Mouse (Mus musculus): ENCODE data around the gene Clec12a. TPM values are rescaled to one million over a fixed set of nuclear protein-coding genes. Genes with fewer than 3 reads are reported as not detected.

Clec12a gene
- polyA plus RNA-seq, 1 experiment from 2014 or later: 1.7 TPM

GRCm38 (mm10) chr6:129385000-129385399 is 42.5 kb downstream of the Clec12a start:
- H3K27ac ChIP-seq (ENCODE audit: low read depth, low read length): no peak overlapping the region
- H3K9me3 ChIP-seq (ENCODE audit: control insufficient read depth, low read length): no peaks in the 10 kb centered on the region
- ATAC-seq (replicated peaks; ENCODE audit: low FRiP score): no peak
- 84% methylated on average over 4 of the region's 4 CpGs for WGBS
- no peak overlapping the region for H3K9ac ChIP-seq (ENCODE audit: low read depth, low read length)
- H3K4me1 ChIP-seq (replicated peaks; ENCODE audit: control insufficient read depth, insufficient read depth, low read length): no peaks in the 10 kb centered on the region
- no peak overlapping the region for H3K4me2 ChIP-seq
- no peaks in the 10 kb centered on the region for H3K36me3 ChIP-seq (ENCODE audit: control insufficient read depth, insufficient read depth, low read length)
- H3K27me3 ChIP-seq (replicated peaks; ENCODE audit: control insufficient read depth, insufficient read depth, low read length): no peaks in the 10 kb centered on the region
- no peak for DNase-seq (ENCODE audit: low spot score)
- no peak overlapping the region for H3K4me3 ChIP-seq (ENCODE audit: low read depth, low read length)

DNA sequence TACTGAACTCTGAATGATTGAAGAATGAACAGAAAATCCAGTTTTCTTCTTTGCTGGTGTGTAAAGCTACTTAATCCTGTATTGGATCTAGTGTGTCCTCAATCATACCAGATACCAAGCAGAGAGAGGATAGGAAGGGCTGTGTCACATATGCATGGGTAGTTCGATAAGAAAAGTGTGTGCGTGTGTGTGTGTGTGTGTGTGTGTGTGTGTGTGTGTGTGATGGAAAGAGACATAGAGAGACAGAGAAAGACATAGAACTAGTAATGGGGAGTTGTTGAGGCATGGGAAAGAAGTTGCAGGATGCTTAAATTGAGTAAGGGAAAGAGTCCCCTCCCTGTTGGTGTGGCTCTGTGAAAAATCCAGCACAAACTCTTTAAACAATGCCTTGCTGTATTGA is 43.3 kb downstream of the Clec12a start, which contains the start of gene Clec12b:
Clec12b (minus strand) TSS at position 101 of the 400 bp plus-strand sequence.
- Histone ChIP-seq H3K4me2 (no peak within 1 kb of the TSS), H3K4me1 (replicated peaks; ENCODE audit: control insufficient read depth, insufficient read depth, low read length) (no peaks in the 10 kb centered on the region), H3K27me3 (replicated peaks; ENCODE audit: control insufficient read depth, insufficient read depth, low read length) (no peaks in the 10 kb centered on the region), H3K36me3 (ENCODE audit: control insufficient read depth, insufficient read depth, low read length) (no peaks in the 10 kb centered on the region), H3K9me3 (ENCODE audit: control insufficient read depth, low read length) (no peaks in the 10 kb centered on the region), H3K4me3 (ENCODE audit: low read depth, low read length) (no peak within 1 kb of the TSS), H3K27ac (ENCODE audit: low read depth, low read length) (no peak within 1 kb of the TSS), H3K9ac (ENCODE audit: low read depth, low read length) (no peak within 1 kb of the TSS)
- DNase-seq (ENCODE audit: low spot score) (no peak), ATAC-seq (replicated peaks; ENCODE audit: low FRiP score) (no peak)
- 77% methylated on average over 2 of the region's 2 CpGs for WGBS

GRCm38 (mm10) chr6:129393087-129393720 is 50.7 kb downstream of the Clec12a start:
- no peaks in the 10 kb centered on the region for H3K4me1 ChIP-seq (replicated peaks; ENCODE audit: control insufficient read depth, insufficient read depth, low read length)
- 21% methylated on average over 2 of the region's 2 CpGs for WGBS
- no peaks in the 10 kb centered on the region for H3K27me3 ChIP-seq (replicated peaks; ENCODE audit: control insufficient read depth, insufficient read depth, low read length)
- no peak overlapping the region for H3K9ac ChIP-seq (ENCODE audit: low read depth, low read length)
- ATAC-seq (replicated peaks; ENCODE audit: low FRiP score) (no peak), DNase-seq (ENCODE audit: low spot score) (no peak)
- H3K36me3 ChIP-seq (ENCODE audit: control insufficient read depth, insufficient read depth, low read length): no peaks in the 10 kb centered on the region
- H3K4me3 ChIP-seq (ENCODE audit: low read depth, low read length): no peak overlapping the region
- no peak overlapping the region for H3K27ac ChIP-seq (ENCODE audit: low read depth, low read length)
- H3K4me2 ChIP-seq: no peak overlapping the region
- H3K9me3 ChIP-seq (ENCODE audit: control insufficient read depth, low read length): no peaks in the 10 kb centered on the region

- no peak overlapping the region for H3K4me2 ChIP-seq
- H3K9ac ChIP-seq (ENCODE audit: low read depth, low read length): no peak overlapping the region
- DNase-seq (ENCODE audit: low spot score) (no peak), ATAC-seq (replicated peaks; ENCODE audit: low FRiP score) (no peak)
- no peak overlapping the region for H3K27ac ChIP-seq (ENCODE audit: low read depth, low read length)
- no peaks in the 10 kb centered on the region for H3K27me3 ChIP-seq (replicated peaks; ENCODE audit: control insufficient read depth, insufficient read depth, low read length)
- no peaks in the 10 kb centered on the region for H3K9me3 ChIP-seq (ENCODE audit: control insufficient read depth, low read length)
- WGBS: 54% methylated on average over 6 of the region's 6 CpGs
- no peaks in the 10 kb centered on the region for H3K4me1 ChIP-seq (replicated peaks; ENCODE audit: control insufficient read depth, insufficient read depth, low read length)
- H3K36me3 ChIP-seq (ENCODE audit: control insufficient read depth, insufficient read depth, low read length): no peaks in the 10 kb centered on the region
- H3K4me3 ChIP-seq (ENCODE audit: low read depth, low read length): no peak overlapping the region
These were observed 51.2 kb downstream of the Clec12a start for GRCm38 (mm10) chr6:129393732-129394131.

DNA sequence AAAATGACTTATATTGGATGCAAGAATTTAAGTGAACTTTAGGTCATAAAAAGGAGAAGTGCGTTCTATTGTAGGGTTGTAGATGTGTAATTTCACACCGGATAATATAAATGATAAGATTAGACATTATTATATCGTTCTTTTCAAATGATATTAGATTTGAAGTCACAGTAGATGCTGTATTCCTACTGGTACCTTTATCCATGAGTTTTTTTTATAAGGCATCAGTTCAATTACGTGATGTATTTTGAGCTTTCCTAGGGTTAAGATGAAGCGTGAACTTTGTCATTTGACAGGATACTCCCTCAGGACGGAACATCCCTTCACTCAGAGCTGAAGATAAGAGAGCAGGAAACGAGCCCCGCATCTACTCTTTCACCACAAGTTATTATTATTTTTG is 54.5 kb downstream of the Clec12a start, which contains the start of gene Clec1b:
Clec1b (plus strand) TSS at position 301 of the 400 bp plus-strand sequence.
- H3K36me3 ChIP-seq (ENCODE audit: control insufficient read depth, insufficient read depth, low read length): no peaks in the 10 kb centered on the region
- no peak for ATAC-seq (replicated peaks; ENCODE audit: low FRiP score)
- no peak within 1 kb of the TSS for H3K27ac ChIP-seq (ENCODE audit: low read depth, low read length)
- H3K9me3 ChIP-seq (ENCODE audit: control insufficient read depth, low read length): no peaks in the 10 kb centered on the region
- peak within 1 kb of the TSS; percentile 20 for H3K4me2 ChIP-seq
- DNase-seq (ENCODE audit: low spot score): no peak
- 51% methylated on average over 8 of the region's 8 CpGs for WGBS
- no peaks in the 10 kb centered on the region for H3K27me3 ChIP-seq (replicated peaks; ENCODE audit: control insufficient read depth, insufficient read depth, low read length)
- no peaks in the 10 kb centered on the region for H3K4me1 ChIP-seq (replicated peaks; ENCODE audit: control insufficient read depth, insufficient read depth, low read length)
- H3K4me3 ChIP-seq (ENCODE audit: low read depth, low read length): 0 out of 2 replicates have a peak within 1 kb of the TSS, but pooled peaks have one; percentile 14
- H3K9ac ChIP-seq (ENCODE audit: low read depth, low read length): no peak within 1 kb of the TSS

GRCm38 (mm10) chr6:129399945-129400344 is 57.5 kb downstream of the Clec12a start:
- 65% methylated on average over 6 of the region's 6 CpGs for WGBS
- Histone ChIP-seq H3K9ac (ENCODE audit: low read depth, low read length) (no peak overlapping the region), H3K4me1 (replicated peaks; ENCODE audit: control insufficient read depth, insufficient read depth, low read length) (no peaks in the 10 kb centered on the region), H3K27ac (ENCODE audit: low read depth, low read length) (no peak overlapping the region), H3K4me2 (no peak overlapping the region), H3K9me3 (ENCODE audit: control insufficient read depth, low read length) (no peaks in the 10 kb centered on the region), H3K4me3 (ENCODE audit: low read depth, low read length) (no peak overlapping the region), H3K36me3 (ENCODE audit: control insufficient read depth, insufficient read depth, low read length) (no peaks in the 10 kb centered on the region), H3K27me3 (replicated peaks; ENCODE audit: control insufficient read depth, insufficient read depth, low read length) (no peaks in the 10 kb centered on the region)
- no peak for DNase-seq (ENCODE audit: low spot score)
- no peak for ATAC-seq (replicated peaks; ENCODE audit: low FRiP score)

DNA sequence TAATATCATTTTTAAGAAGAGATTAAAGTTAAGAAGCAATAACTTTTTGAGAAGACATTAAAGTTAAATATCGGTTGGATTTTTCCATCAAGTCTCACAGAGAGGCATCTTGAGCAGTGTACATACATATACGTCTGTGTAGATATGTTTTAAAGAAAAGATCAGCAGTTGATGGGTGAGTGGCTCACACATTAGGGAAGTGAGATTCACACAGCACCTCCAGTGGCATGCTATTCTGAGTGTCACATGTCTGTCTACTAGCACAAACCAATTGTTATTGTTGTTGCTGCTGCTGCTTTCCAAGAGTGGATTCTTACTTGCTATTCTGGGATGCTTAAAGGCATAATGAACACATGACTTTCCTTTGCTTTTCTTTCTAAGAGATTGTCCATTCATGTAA is 59.9 kb downstream of the Clec12a start:
- DNase-seq (ENCODE audit: low spot score): no peak
- Histone ChIP-seq H3K4me1 (replicated peaks; ENCODE audit: control insufficient read depth, insufficient read depth, low read length) (no peaks in the 10 kb centered on the region), H3K27ac (ENCODE audit: low read depth, low read length) (no peak overlapping the region), H3K27me3 (replicated peaks; ENCODE audit: control insufficient read depth, insufficient read depth, low read length) (no peaks in the 10 kb centered on the region), H3K36me3 (ENCODE audit: control insufficient read depth, insufficient read depth, low read length) (no peaks in the 10 kb centered on the region), H3K9ac (ENCODE audit: low read depth, low read length) (no peak overlapping the region), H3K4me2 (no peak overlapping the region), H3K9me3 (ENCODE audit: control insufficient read depth, low read length) (no peaks in the 10 kb centered on the region), H3K4me3 (ENCODE audit: low read depth, low read length) (no peak overlapping the region)
- ATAC-seq (replicated peaks; ENCODE audit: low FRiP score): no peak
- WGBS: 86% methylated on average over 2 of the region's 2 CpGs

DNA sequence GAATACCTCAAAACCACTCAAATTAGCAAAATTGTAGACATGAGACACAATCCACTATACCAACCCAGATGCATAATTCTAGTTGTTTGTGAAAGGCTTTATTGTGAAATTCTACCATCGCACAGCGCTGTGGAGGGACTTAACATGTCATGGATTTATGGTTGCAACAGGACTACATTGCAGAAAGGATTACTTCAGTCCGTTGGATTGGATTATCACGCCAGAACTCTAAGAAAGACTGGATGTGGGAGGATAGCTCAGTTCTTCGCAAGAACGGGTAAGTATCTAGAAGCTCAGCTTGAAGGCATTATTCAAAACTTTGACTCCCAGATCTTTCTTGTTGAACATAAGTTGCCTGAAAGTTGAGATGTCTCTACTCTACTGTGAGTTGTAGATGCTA is 60.9 kb downstream of the Clec12a start:
- H3K4me2 ChIP-seq: no peak overlapping the region
- H3K9me3 ChIP-seq (ENCODE audit: control insufficient read depth, low read length): no peaks in the 10 kb centered on the region
- H3K9ac ChIP-seq (ENCODE audit: low read depth, low read length): no peak overlapping the region
- DNase-seq (ENCODE audit: low spot score): no peak
- ATAC-seq (replicated peaks; ENCODE audit: low FRiP score): no peak
- no peaks in the 10 kb centered on the region for H3K4me1 ChIP-seq (replicated peaks; ENCODE audit: control insufficient read depth, insufficient read depth, low read length)
- no peaks in the 10 kb centered on the region for H3K36me3 ChIP-seq (ENCODE audit: control insufficient read depth, insufficient read depth, low read length)
- H3K27me3 ChIP-seq (replicated peaks; ENCODE audit: control insufficient read depth, insufficient read depth, low read length): no peaks in the 10 kb centered on the region
- 85% methylated on average over 6 of the region's 6 CpGs for WGBS
- H3K27ac ChIP-seq (ENCODE audit: low read depth, low read length): no peak overlapping the region
- no peak overlapping the region for H3K4me3 ChIP-seq (ENCODE audit: low read depth, low read length)

GRCm38 (mm10) chr6:129405999-129406398 is 63.5 kb downstream of the Clec12a start:
- DNase-seq (ENCODE audit: low spot score) (no peak), ATAC-seq (replicated peaks; ENCODE audit: low FRiP score) (no peak)
- no peak overlapping the region for H3K4me3 ChIP-seq (ENCODE audit: low read depth, low read length)
- no peaks in the 10 kb centered on the region for H3K27me3 ChIP-seq (replicated peaks; ENCODE audit: control insufficient read depth, insufficient read depth, low read length)
- H3K9ac ChIP-seq (ENCODE audit: low read depth, low read length): no peak overlapping the region
- no peaks in the 10 kb centered on the region for H3K36me3 ChIP-seq (ENCODE audit: control insufficient read depth, insufficient read depth, low read length)
- no peaks in the 10 kb centered on the region for H3K9me3 ChIP-seq (ENCODE audit: control insufficient read depth, low read length)
- H3K27ac ChIP-seq (ENCODE audit: low read depth, low read length): no peak overlapping the region
- no peak overlapping the region for H3K4me2 ChIP-seq
- H3K4me1 ChIP-seq (replicated peaks; ENCODE audit: control insufficient read depth, insufficient read depth, low read length): no peaks in the 10 kb centered on the region
